Mouse (Mus musculus) bone marrow, adult 2 months (tissue): ENCODE data around the gene Egfr.

Source experiments
- CTCF ChIP-seq: fragments of 200-500 bp; IDR thresholded peaks from 2 replicates; pipeline ENCODE4 v1.5.1; 2011; ENCODE audit warnings: low read length, control low read depth; ENCODE audit not compliant: control insufficient read depth, insufficient read depth
- POLR2A ChIP-seq: fragments of 200-500 bp; IDR thresholded peaks from 2 replicates; pipeline ENCODE4 v1.6.1; 2011; ENCODE audit warnings: low read depth, mild to moderate bottlenecking, control low read depth, low read length, borderline replicate concordance; ENCODE audit not compliant: control insufficient read depth

GRCm38 (mm10) chr11:16941973-16942452 is 190.0 kb downstream of the Egfr start:
- TF ChIP-seq POLR2A (no peak), CTCF (no peak)
